Comparison of ENCODE assay signal across 22 mouse cellular contexts in the genomic region with DNA sequence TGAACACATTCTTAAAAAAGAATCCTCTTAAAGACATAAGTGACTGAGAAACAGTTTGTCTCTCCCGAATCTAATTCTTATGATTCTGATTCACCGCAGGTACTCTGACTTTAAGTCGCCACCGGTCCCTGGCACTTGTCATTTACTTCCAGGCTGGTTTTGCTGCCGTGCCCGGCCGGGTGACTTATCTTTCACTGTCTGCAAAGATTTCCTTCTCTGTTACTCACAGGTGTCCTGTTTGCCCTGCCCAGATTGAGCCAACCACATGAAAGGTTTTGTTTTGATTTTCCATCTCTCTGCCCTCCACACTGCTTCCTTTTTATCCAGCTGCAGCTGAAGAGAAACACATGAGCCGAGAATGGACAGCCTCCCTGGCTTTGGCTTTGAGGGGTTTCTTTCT. TPM values are rescaled to one million over a fixed set of nuclear protein-coding genes. Genes with fewer than 3 reads are reported as not detected.
DNase-seq lines count a peak whose midpoint lies in the region; ATAC-seq lines count a peak whose summit lies in the region.
"Had no signal": no experiment of that assay in that cellular context is flagged by ENCODE, and none has a peak within 500 bp of the region (broad histone marks: within the 10 kb centered on the region; RNA-seq: fewer than 3 reads in every experiment).

No protein-coding gene starts in this region.

- no peak overlapping the region for H3K4me3 ChIP-seq in hindbrain, embryonic 13.5 days
- no peak overlapping the region for H3K4me3 ChIP-seq in hindbrain, embryonic 11.5 days (ENCODE audit: low read depth, low read length)
- H3K4me3 ChIP-seq in midbrain, embryonic 11.5 days (ENCODE audit: low read depth, low read length), result no peak overlapping the region
- no peak overlapping the region for H3K4me3 ChIP-seq in midbrain, embryonic 15.5 days
- H3K4me3 ChIP-seq: embryonic facial prominence, embryonic 13.5 days; forebrain, embryonic 15.5 days; hindbrain, embryonic 15.5 days; intestine, embryonic 15.5 days; limb, embryonic 12.5 days; midbrain, embryonic 10.5 days had no signal

- H3K4me2 ChIP-seq in hindbrain, embryonic 13.5 days, result no peak overlapping the region
- H3K4me2 ChIP-seq in hindbrain, embryonic 11.5 days (replicated peaks; ENCODE audit: low read depth, low read length), result no peak overlapping the region
- H3K4me2 ChIP-seq in midbrain, embryonic 11.5 days, result no peak overlapping the region
- H3K4me2 ChIP-seq in midbrain, embryonic 15.5 days, result no peak overlapping the region
- H3K4me2 ChIP-seq: embryonic facial prominence, embryonic 13.5 days; forebrain, embryonic 15.5 days; hindbrain, embryonic 15.5 days; intestine, embryonic 15.5 days; limb, embryonic 12.5 days; liver, embryonic 11.5 days had no signal

- WGBS in hindbrain, embryonic 13.5 days, result 71% methylated on average over 8 of the region's 8 CpGs
- WGBS in hindbrain, embryonic 11.5 days, result 78% methylated on average over 8 of the region's 8 CpGs
- WGBS in midbrain, embryonic 11.5 days, result 76% methylated on average over 8 of the region's 8 CpGs
- WGBS in midbrain, embryonic 15.5 days, result 66% methylated on average over 8 of the region's 8 CpGs

- no peaks in the 10 kb centered on the region for H3K36me3 ChIP-seq in hindbrain, embryonic 13.5 days
- no peaks in the 10 kb centered on the region for H3K36me3 ChIP-seq in hindbrain, embryonic 11.5 days (ENCODE audit: control insufficient read depth, insufficient read depth, low read length)
- no peaks in the 10 kb centered on the region for H3K36me3 ChIP-seq in midbrain, embryonic 11.5 days (ENCODE audit: control insufficient read depth, insufficient read depth, low read length)
- H3K36me3 ChIP-seq in midbrain, embryonic 15.5 days (replicated peaks), result no peaks in the 10 kb centered on the region
- H3K36me3 ChIP-seq: embryonic facial prominence, embryonic 13.5 days; forebrain, embryonic 15.5 days; G1E; hindbrain, embryonic 15.5 days; intestine, embryonic 15.5 days; limb, embryonic 12.5 days; midbrain, embryonic 10.5 days had no signal

- ATAC-seq in frontal cortex, adult (ENCODE audit: low TSS enrichment), result peak; percentile 11; the same call in 1 of the 2 replicates
- ATAC-seq in hindbrain, embryonic 13.5 days (ENCODE audit: low FRiP score), result no peak
- no peak for ATAC-seq in hindbrain, embryonic 11.5 days (ENCODE audit: low FRiP score)
- no peak for ATAC-seq in midbrain, embryonic 11.5 days (ENCODE audit: low FRiP score)
- ATAC-seq in midbrain, embryonic 15.5 days (replicated peaks), result no peak
- no peak for ATAC-seq in inflammation-experienced regulatory T-cells, adult 6 months
- ATAC-seq: activated CD4-positive, CD25-positive, alpha-beta regulatory T cell, adult 4 months; intestine, embryonic 15.5 days; liver, postnatal 0 days had no signal

- no peak overlapping the region for H3K9ac ChIP-seq in hindbrain, embryonic 13.5 days
- H3K9ac ChIP-seq in hindbrain, embryonic 11.5 days (ENCODE audit: low read depth, low read length), result no peak overlapping the region
- no peak overlapping the region for H3K9ac ChIP-seq in midbrain, embryonic 11.5 days (ENCODE audit: low read length)
- H3K9ac ChIP-seq in midbrain, embryonic 15.5 days, result no peak overlapping the region
- H3K9ac ChIP-seq: embryonic facial prominence, embryonic 13.5 days; forebrain, embryonic 15.5 days; hindbrain, embryonic 15.5 days; intestine, embryonic 15.5 days; limb, embryonic 12.5 days; liver, postnatal 0 days had no signal

- 0 out of 2 replicates have a peak overlapping the region, but pooled peaks have one; percentile 18 for H3K27ac ChIP-seq in hindbrain, embryonic 13.5 days
- H3K27ac ChIP-seq in hindbrain, embryonic 11.5 days (ENCODE audit: low read depth, low read length), result no peak overlapping the region
- H3K27ac ChIP-seq in midbrain, embryonic 11.5 days (ENCODE audit: low read depth, low read length), result no peak overlapping the region
- H3K27ac ChIP-seq in midbrain, embryonic 15.5 days, result no peak overlapping the region
- H3K27ac ChIP-seq: embryonic facial prominence, embryonic 13.5 days; intestine, embryonic 15.5 days; limb, embryonic 12.5 days; midbrain, embryonic 10.5 days had no signal

- no peaks in the 10 kb centered on the region for H3K9me3 ChIP-seq in hindbrain, embryonic 13.5 days
- H3K9me3 ChIP-seq in hindbrain, embryonic 11.5 days (ENCODE audit: control insufficient read depth, low read length), result no peaks in the 10 kb centered on the region
- no peaks in the 10 kb centered on the region for H3K9me3 ChIP-seq in midbrain, embryonic 11.5 days (ENCODE audit: control insufficient read depth, low read length)
- no peaks in the 10 kb centered on the region for H3K9me3 ChIP-seq in midbrain, embryonic 15.5 days
- H3K9me3 ChIP-seq: embryonic facial prominence, embryonic 13.5 days; forebrain, embryonic 15.5 days; G1E; hindbrain, embryonic 15.5 days; intestine, embryonic 15.5 days; limb, embryonic 12.5 days; midbrain, embryonic 10.5 days had no signal

- H3K27me3 ChIP-seq in hindbrain, embryonic 13.5 days, result no peaks in the 10 kb centered on the region
- H3K27me3 ChIP-seq in hindbrain, embryonic 11.5 days (ENCODE audit: control insufficient read depth, insufficient read depth, low read length), result no peaks in the 10 kb centered on the region
- H3K27me3 ChIP-seq in midbrain, embryonic 11.5 days (ENCODE audit: control insufficient read depth, insufficient read depth, low read length), result no peaks in the 10 kb centered on the region
- H3K27me3 ChIP-seq in midbrain, embryonic 15.5 days (replicated peaks), result no peaks in the 10 kb centered on the region
- H3K27me3 ChIP-seq: embryonic facial prominence, embryonic 13.5 days; forebrain, embryonic 15.5 days; hindbrain, embryonic 15.5 days; intestine, embryonic 15.5 days; limb, embryonic 12.5 days had no signal

- H3K4me1 ChIP-seq in hindbrain, embryonic 13.5 days (replicated peaks), result peaks cover 10% of the 10 kb centered on the region
- peaks cover 4% of the 10 kb centered on the region; the same call in 1 of the 2 replicates for H3K4me1 ChIP-seq in hindbrain, embryonic 11.5 days (replicated peaks; ENCODE audit: control insufficient read depth, insufficient read depth, low read length)
- peaks cover 6% of the 10 kb centered on the region for H3K4me1 ChIP-seq in midbrain, embryonic 11.5 days (ENCODE audit: control insufficient read depth, insufficient read depth, low read length)
- H3K4me1 ChIP-seq in midbrain, embryonic 15.5 days, result peaks cover 15% of the 10 kb centered on the region; the same call in 1 of the 2 replicates

- DNase-seq in frontal cortex, postnatal 25 days (ENCODE audit: low spot score in 2 of 2), result no peak
- no peak for DNase-seq in hindbrain, embryonic 11.5 days (ENCODE audit: low spot score)
- peak; percentile 1 for DNase-seq in midbrain, embryonic 11.5 days (ENCODE audit: low spot score, missing footprints)
- DNase-seq in lung, postnatal 14 days, result no peak
- DNase-seq: adrenal gland, adult 8-10 months; cerebellum, adult 2 months; liver, postnatal 0 days; right cerebral cortex, postnatal 25 days; spleen, adult 18-20 months had no signal

RNA-seq across cellular contexts. Expression of a gene that starts 50.5 kb away (rescaled TPM):
- 171 and 174 TPM in 2 replicates for polyA plus RNA-seq in hindbrain, embryonic 13.5 days (2015; fragmentation: Nextera tagmentation; extraction: Ambion mirVana)
- polyA plus RNA-seq in hindbrain, embryonic 11.5 days (2014; fragmentation: Nextera tagmentation; extraction: Ambion mirVana), result 271 and 282 TPM in 2 replicates
- polyA plus RNA-seq in midbrain, embryonic 11.5 days (2014; fragmentation: Nextera tagmentation; extraction: Ambion mirVana), result 295 and 322 TPM in 2 replicates
- 153 and 154 TPM in 2 replicates for polyA plus RNA-seq in midbrain, embryonic 15.5 days (2015; fragmentation: Nextera tagmentation; extraction: Ambion mirVana)
- 100 to 1,000 TPM; 122 to 180 (median 142) TPM for polyA plus RNA-seq in inflammation-experienced regulatory T-cells, adult 6 months (2017; shearing (Covaris generic))
